ENCODE assay signal across 12 mouse cellular contexts in genomic region chr3:51908437-51908990, GRCm38 (mm10).
DNase-seq lines count a peak whose midpoint lies in the region; ATAC-seq and TF ChIP-seq lines count a peak whose summit lies in the region.
"Had no signal": no experiment of that assay in that cellular context is flagged by ENCODE, and none has a peak within 500 bp of the region (broad histone marks: within the 10 kb centered on the region; RNA-seq: fewer than 3 reads in every experiment).

No protein-coding gene starts in this region.

- WGBS in forebrain, embryonic 11.5 days: 6% methylated on average over 14 of the region's 14 CpGs
- 13% methylated on average over 14 of the region's 14 CpGs for WGBS in forebrain, embryonic 15.5 days
- 13% methylated on average over 14 of the region's 14 CpGs for WGBS in embryonic facial prominence, embryonic 12.5 days
- 24% methylated on average over 14 of the region's 14 CpGs for WGBS in limb, embryonic 14.5 days

- no peaks in the 10 kb centered on the region for H3K9me3 ChIP-seq in forebrain, embryonic 11.5 days (ENCODE audit: control insufficient read depth, low read length)
- no peaks in the 10 kb centered on the region for H3K9me3 ChIP-seq in forebrain, embryonic 15.5 days
- no peaks in the 10 kb centered on the region for H3K9me3 ChIP-seq in embryonic facial prominence, embryonic 12.5 days
- no peaks in the 10 kb centered on the region for H3K9me3 ChIP-seq in limb, embryonic 14.5 days (ENCODE audit: control insufficient read depth, low read length)
- H3K9me3 ChIP-seq: liver, embryonic 13.5 days had no signal

- no peaks in the 10 kb centered on the region for H3K27me3 ChIP-seq in forebrain, embryonic 11.5 days (ENCODE audit: control insufficient read depth, insufficient read depth, low read length)
- no peaks in the 10 kb centered on the region for H3K27me3 ChIP-seq in forebrain, embryonic 15.5 days
- H3K27me3 ChIP-seq in embryonic facial prominence, embryonic 12.5 days: no peaks in the 10 kb centered on the region
- H3K27me3 ChIP-seq in limb, embryonic 14.5 days (ENCODE audit: control insufficient read depth, insufficient read depth, low read length): no peaks in the 10 kb centered on the region
- H3K27me3 ChIP-seq: liver, embryonic 13.5 days had no signal

- TF ChIP-seq POLR2A in limb, embryonic 14.5 days (IDR thresholded peaks at IDR 0.05; ENCODE audit: borderline replicate concordance, extremely low read depth, insufficient read depth, insufficient read length): no peak

- peaks cover 9% of the 10 kb centered on the region; the same call in 1 of the 2 replicates for H3K4me1 ChIP-seq in forebrain, embryonic 11.5 days (replicated peaks; ENCODE audit: control insufficient read depth, insufficient read depth, low read length)
- H3K4me1 ChIP-seq in forebrain, embryonic 15.5 days: peaks cover 27% of the 10 kb centered on the region
- peaks cover 32% of the 10 kb centered on the region for H3K4me1 ChIP-seq in embryonic facial prominence, embryonic 12.5 days
- peaks cover 22% of the 10 kb centered on the region for H3K4me1 ChIP-seq in limb, embryonic 14.5 days (ENCODE audit: control insufficient read depth, insufficient read depth, low read length)

- H3K36me3 ChIP-seq in forebrain, embryonic 11.5 days (ENCODE audit: control insufficient read depth, insufficient read depth, low read length): no peaks in the 10 kb centered on the region
- H3K36me3 ChIP-seq in forebrain, embryonic 15.5 days: no peaks in the 10 kb centered on the region
- no peaks in the 10 kb centered on the region for H3K36me3 ChIP-seq in embryonic facial prominence, embryonic 12.5 days
- H3K36me3 ChIP-seq in limb, embryonic 14.5 days (ENCODE audit: control insufficient read depth, insufficient read depth, low read length): no peaks in the 10 kb centered on the region
- H3K36me3 ChIP-seq: liver, embryonic 13.5 days had no signal

- peak; percentile 81 for DNase-seq in forebrain, embryonic 11.5 days (ENCODE audit: low spot score)
- peak; percentile 48 for DNase-seq in 3134 (ENCODE audit: extremely low read depth, insufficient read length, low spot score)
- peak; percentile 53 for DNase-seq in limb, embryonic 14.5 days (ENCODE audit: low spot score)
- no peak for DNase-seq in layer of hippocampus, postnatal 36 days
- no peak for DNase-seq in left cerebral cortex, postnatal 14 days (ENCODE audit: low spot score in 2 of 2)
- DNase-seq: adrenal gland, adult 2 months; liver, embryonic 13.5 days had no signal

- ATAC-seq in forebrain, embryonic 11.5 days (replicated peaks; ENCODE audit: low FRiP score): peak; percentile 64
- ATAC-seq in forebrain, embryonic 15.5 days (replicated peaks): no peak
- ATAC-seq in embryonic facial prominence, embryonic 12.5 days (ENCODE audit: insufficient number of reproducible peaks, insufficient read depth, low FRiP score, low TSS enrichment): peak; percentile 26; the same call in 1 of the 2 replicates
- ATAC-seq in limb, embryonic 14.5 days (ENCODE audit: low FRiP score, low read depth): peak; percentile 81
- no peak for ATAC-seq in frontal cortex, adult (ENCODE audit: low TSS enrichment)
- ATAC-seq: inflammation-experienced regulatory T-cells, adult 6 months had no signal

- no peak overlapping the region for H3K4me3 ChIP-seq in forebrain, embryonic 11.5 days (ENCODE audit: low read depth, low read length)
- no peak overlapping the region for H3K4me3 ChIP-seq in forebrain, embryonic 15.5 days
- H3K4me3 ChIP-seq in embryonic facial prominence, embryonic 12.5 days: no peak overlapping the region
- H3K4me3 ChIP-seq in limb, embryonic 14.5 days (replicated peaks; ENCODE audit: low read length): no peak overlapping the region
- H3K4me3 ChIP-seq: erythroblast, embryonic 14.5 days; liver, embryonic 13.5 days had no signal

- intact Hi-C loops in left cerebral cortex, postnatal 14 days (cut with DNase I): no loop called here

- H3K9ac ChIP-seq in forebrain, embryonic 11.5 days (ENCODE audit: low read length): no peak overlapping the region
- H3K9ac ChIP-seq in forebrain, embryonic 15.5 days (replicated peaks): no peak overlapping the region
- H3K9ac ChIP-seq in embryonic facial prominence, embryonic 12.5 days: no peak overlapping the region
- H3K9ac ChIP-seq in limb, embryonic 14.5 days (ENCODE audit: low read depth, low read length, severe bottlenecking): 0 out of 2 replicates have a peak overlapping the region, but pooled peaks have one; percentile 25
- H3K9ac ChIP-seq: liver, embryonic 13.5 days had no signal

- H3K27ac ChIP-seq in forebrain, embryonic 11.5 days (ENCODE audit: low read depth, low read length): peak overlapping the region; percentile 8; the same call in 1 of the 2 replicates
- no peak overlapping the region for H3K27ac ChIP-seq in forebrain, embryonic 15.5 days (replicated peaks)
- H3K27ac ChIP-seq in embryonic facial prominence, embryonic 12.5 days: peak overlapping the region; percentile 63
- H3K27ac ChIP-seq in limb, embryonic 14.5 days (replicated peaks; ENCODE audit: low read depth, low read length): no peak overlapping the region; the same call in 1 of the 2 replicates
- H3K27ac ChIP-seq: liver, embryonic 13.5 days had no signal

- H3K4me2 ChIP-seq in forebrain, embryonic 11.5 days (ENCODE audit: low read depth, low read length, severe bottlenecking): 0 out of 2 replicates have a peak overlapping the region, but pooled peaks have one; percentile 11
- no peak overlapping the region for H3K4me2 ChIP-seq in forebrain, embryonic 15.5 days (replicated peaks)
- peak overlapping the region; percentile 26 for H3K4me2 ChIP-seq in embryonic facial prominence, embryonic 12.5 days (replicated peaks)
- H3K4me2 ChIP-seq in limb, embryonic 14.5 days (replicated peaks; ENCODE audit: low read depth, low read length, severe bottlenecking): peak overlapping the region; percentile 8; the same call in 1 of the 2 replicates
- H3K4me2 ChIP-seq: liver, embryonic 13.5 days had no signal

Comparison
In these comparisons a context has a peak if more than half of its experiments do, and no peak if none do; other contexts are left out.
1. ATAC-seq: peak in forebrain, embryonic 11.5 days (single experiment), embryonic facial prominence, embryonic 12.5 days (single experiment) and limb, embryonic 14.5 days (single experiment); none in forebrain, embryonic 15.5 days (single experiment) and frontal cortex, adult (single experiment).
2. H3K27ac ChIP-seq: peak in forebrain, embryonic 11.5 days (single experiment) and embryonic facial prominence, embryonic 12.5 days (single experiment); none in forebrain, embryonic 15.5 days (single experiment) and limb, embryonic 14.5 days (single experiment).
3. DNase-seq: peak in forebrain, embryonic 11.5 days (single experiment), 3134 (single experiment) and limb, embryonic 14.5 days (single experiment); none in layer of hippocampus, postnatal 36 days (0 of 2) and left cerebral cortex, postnatal 14 days (0 of 2).